Mouse (Mus musculus) CD4-positive, CD25-positive, alpha-beta regulatory T cell, adult 2 months (primary cell): ENCODE measurements around the gene Eddm3b.

Experiments
- DNase-seq: peaks from one replicate; pipeline ENCODE4 v3.0.0-alpha.2; 2012; ENCODE audit warnings: low read depth, low spot score

Gene Eddm3b

DNA sequence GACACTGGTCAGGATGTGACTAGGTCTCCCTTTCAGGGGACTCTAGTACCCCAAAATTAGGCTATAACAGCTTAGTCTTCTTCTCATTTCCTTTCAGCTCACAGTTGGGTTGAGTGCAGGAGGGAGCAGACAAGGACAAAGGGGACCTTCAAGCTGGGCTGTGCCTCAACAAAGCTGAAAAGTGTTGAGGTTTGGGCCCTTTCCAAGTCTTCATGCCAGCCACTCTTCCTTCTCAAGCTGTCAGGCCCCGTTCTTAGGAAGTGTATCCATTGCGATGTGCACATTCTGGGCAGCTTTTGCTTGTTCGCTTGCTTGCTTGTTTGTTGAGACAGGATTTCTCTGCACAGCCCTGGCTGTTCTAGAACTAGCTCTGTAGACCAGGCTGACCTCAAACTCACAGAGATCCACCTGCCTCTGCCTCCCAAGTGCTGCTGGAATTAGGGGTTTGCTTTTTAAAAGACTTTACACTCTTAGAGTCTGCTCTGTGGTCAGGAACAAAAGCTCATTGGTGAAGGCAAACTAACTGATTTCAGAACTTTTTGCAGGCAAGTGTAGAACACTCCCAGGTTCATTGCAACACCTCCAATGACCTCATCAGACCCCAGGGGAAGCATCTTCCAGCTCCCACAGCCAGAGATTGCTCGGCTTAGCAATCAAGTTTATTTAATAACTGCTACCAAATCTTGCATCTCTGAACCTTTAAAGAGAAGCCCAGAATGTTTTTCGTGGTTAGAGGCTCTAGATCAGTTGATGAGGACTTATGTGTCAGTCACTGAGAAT, 19.9 kb upstream of the Eddm3b start:
- no peak for DNase-seq

- no peak for DNase-seq
Observed at GRCm38 (mm10) chr14:51094921-51095320, 19.3 kb upstream of the Eddm3b start.

- DNase-seq, result no peak
Observed at GRCm38 (mm10) chr14:51095736-51096524, 18.3 kb upstream of the Eddm3b start.

DNA sequence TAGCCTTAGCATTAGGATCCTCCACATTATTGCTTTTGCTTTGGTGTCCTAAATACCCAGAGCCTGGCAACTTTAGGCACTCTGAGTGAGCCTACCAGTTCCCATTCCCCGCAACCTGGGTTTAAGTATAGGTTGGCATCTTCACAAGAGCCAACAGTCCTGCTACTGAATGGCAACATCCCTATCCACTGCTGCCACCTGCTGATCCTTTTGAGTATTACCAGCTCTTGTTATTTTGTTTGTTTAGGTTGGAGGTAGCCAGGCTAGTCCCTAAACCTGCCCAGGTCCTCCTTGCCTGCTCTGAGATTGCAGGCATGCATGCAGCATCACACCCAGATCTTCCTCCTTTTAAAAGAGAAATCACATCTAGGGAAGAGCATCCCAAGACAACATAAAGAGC, 15.9 kb upstream of the Eddm3b start:
- DNase-seq, result peak; percentile 68

- DNase-seq, result no peak
Observed at GRCm38 (mm10) chr14:51098921-51099320, 15.3 kb upstream of the Eddm3b start.

DNA sequence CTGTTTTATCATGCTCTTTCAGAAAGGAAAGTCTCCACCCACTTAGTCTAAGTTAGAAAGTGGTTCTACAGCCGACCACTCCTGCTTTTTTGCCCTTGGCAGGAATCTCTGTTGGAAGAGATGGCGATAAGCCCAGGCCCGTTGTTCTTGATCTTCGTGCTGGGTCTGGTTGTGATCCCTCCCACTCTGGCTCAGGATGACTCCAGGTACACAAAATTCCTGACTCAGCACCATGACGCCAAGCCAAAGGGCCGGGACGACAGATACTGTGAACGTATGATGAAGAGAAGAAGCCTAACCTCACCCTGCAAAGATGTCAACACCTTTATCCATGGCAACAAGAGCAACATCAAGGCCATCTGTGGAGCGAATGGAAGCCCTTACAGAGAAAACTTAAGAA, 12.9 kb upstream of the Eddm3b start:
- no peak for DNase-seq

GRCm38 (mm10) chr14:51103217-51103616, 11.0 kb upstream of the Eddm3b start:
- peak; percentile 83 for DNase-seq

DNA sequence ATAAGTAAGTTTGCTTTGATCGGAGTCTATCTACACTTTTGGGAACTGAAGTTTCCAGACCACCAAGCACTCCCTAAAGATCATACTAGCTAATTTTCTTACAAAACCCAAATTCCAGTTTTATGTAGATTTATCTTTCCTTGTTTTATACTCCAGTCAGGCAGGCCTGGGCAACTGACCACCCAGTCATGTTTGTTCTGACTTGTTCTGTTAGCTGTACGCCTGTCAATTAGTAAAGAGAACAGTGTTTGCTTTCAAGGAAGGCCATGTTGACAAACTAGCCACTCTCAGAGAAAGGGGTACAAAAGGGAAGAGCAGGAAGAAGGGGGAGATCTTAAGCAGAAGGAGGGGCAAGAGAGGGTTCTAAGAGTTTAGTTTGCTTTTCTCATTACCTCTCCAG, 9.9 kb upstream of the Eddm3b start:
- no peak for DNase-seq

DNA sequence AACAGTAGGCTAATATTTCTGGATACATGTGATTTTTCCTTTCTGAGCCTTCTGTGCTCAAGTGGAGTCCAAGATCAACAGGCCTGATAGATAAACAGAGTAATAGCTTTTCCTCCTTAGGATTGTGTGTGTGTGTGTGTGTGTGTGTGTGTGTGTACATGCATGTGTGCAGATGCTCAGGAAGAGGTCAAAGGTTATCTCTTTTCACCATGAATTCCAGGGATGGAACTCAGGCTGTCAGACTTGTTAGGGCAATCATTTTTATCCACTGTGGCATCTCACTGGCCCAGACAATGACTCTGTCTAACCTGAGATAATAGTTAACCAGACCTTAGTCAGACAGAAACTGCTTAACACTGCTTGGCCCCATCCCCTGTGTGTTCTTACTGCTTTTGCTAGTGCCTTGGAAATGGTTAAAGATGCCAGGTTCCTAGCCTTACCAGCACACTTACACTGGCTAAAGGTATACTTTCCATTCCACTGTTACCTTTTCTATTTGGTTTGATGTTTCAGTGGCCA, 7.7 kb upstream of the Eddm3b start:
- no peak for DNase-seq

DNA sequence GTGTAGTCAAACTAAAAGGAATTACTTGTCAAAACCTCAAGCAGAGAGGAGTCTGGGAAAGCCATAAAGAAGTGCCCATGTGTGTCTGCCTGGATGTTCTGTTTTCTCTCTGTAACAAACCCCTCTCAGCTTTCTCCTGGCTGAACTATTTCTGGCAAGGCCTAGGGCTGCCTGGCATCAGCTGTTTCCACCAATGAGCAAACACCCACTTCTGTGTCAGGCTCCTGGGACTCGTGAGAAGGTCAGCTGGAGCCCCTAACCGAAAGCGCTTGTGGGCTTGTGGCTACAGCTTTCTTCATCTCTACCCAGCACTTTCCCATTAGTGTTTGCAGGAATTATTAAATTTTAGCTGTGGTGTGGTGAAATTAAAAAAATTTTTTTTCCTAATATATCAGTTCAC, 2.3 kb upstream of the Eddm3b start:
- no peak for DNase-seq

DNA sequence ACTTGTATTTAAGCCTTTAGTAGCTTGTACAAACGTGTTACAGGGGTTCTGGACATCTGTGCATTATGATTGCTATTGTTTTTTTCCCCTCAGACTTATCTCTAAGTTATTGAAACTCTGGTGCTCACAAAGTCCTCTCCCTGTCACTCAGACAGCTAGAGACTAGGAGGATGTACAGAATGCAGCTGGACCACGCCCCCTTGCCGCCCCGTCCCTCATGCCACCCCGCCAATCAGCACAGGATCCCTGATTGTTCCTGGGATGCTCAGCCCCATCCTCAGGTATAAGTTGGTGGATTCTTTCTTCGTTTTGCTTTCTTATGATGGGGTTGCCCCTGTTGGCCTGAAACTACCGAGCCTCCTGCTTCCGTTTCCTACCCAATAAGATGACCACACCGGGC, 750 bp upstream of the Eddm3b start:
- DNase-seq, result no peak

DNA sequence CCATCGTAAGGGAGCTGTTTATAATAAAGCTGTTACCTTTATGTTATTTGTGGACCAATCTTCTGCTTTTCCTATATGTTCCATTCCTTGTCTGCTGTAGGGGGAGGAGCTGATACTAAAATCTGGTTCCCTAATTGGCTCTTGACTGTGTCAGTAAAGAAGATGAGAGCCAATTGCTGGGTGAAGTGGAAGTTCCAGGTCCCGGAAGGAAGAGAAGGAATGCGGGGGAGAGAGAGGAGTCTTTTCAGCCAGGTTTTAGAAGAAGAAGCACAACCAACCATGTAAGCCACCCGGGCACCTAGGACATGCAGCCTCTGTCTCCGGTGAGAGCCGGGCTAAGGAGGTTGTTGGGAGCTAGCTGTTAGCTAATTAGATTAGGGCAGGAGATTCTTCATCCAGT, 11.5 kb downstream of the Eddm3b start:
- DNase-seq, result no peak

DNA sequence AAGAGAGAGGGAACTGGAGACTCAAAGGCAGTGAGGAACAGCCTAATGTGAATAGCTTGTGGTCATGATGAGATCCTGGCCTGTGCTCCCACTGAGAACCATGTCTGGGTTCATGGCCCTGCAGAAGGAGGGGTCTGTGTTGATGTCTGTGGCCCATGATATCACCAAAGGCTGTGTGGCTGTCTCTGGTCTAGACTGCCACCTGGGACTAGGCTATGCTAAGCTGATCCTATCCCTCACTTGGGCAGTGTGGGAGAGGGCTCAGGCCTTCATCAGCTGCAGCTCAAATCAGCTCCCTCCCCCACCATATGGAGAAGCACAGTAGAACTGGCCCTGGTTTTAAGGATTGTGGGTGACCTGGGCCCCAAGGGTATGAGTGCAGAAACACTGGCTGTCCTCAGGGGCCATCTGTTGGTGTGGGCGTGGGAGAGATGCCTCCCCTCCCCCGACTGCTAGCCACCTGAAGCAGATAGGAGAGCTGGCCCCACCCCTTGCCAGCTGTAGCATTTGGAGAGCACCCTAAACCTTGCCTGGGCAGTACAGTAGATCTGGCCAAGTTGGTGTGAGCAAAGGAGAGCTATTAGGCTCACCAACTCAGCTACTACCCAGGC, 13.5 kb downstream of the Eddm3b start:
- no peak for DNase-seq

GRCm38 (mm10) chr14:51128775-51129623, 14.8 kb downstream of the Eddm3b start:
- no peak for DNase-seq

- DNase-seq, result no peak
Observed at GRCm38 (mm10) chr14:51129624-51129975, 15.4 kb downstream of the Eddm3b start.

- DNase-seq, result no peak
Observed at GRCm38 (mm10) chr14:51130315-51130940, 16.2 kb downstream of the Eddm3b start.

GRCm38 (mm10) chr14:51131086-51131815, 17.0 kb downstream of the Eddm3b start:
- no peak for DNase-seq

GRCm38 (mm10) chr14:51132372-51132771, 18.1 kb downstream of the Eddm3b start:
- no peak for DNase-seq

DNA sequence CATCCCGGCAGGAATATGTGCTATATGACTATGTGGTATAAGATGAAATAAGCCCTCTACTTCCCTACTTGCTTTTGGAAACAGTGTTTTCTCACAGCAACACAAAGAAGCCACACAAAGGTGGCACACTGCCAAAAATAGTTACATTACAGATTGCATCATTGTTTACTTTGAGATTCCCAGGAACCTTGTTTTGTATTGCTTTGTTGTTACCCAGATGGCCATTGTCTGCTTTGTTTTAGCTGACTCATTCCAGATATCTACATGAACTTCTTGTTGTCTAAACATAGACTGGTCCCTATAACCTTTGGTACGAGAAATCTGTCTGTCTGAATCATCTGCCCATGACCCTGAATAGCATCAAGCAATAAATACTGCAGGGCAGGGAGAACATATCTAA, 26.1 kb downstream of the Eddm3b start:
- DNase-seq, result no peak

GRCm38 (mm10) chr14:51142119-51142518, 27.9 kb downstream of the Eddm3b start:
- no peak for DNase-seq
